Mouse (Mus musculus) brain, embryonic 14.5 days (tissue): ENCODE measurements around the gene Cwh43.

Experiments used
- CTCF ChIP-seq: fragments of 200-500 bp; IDR thresholded peaks from 2 replicates; pipeline ENCODE4 v1.5.1; 2012; ENCODE audit warnings: inconsistent platforms, mild to moderate bottlenecking, moderate library complexity, borderline replicate concordance; ENCODE audit not compliant: insufficient read depth, insufficient read length; ENCODE audit errors: extremely low read depth
- POLR2A ChIP-seq: fragments of 200-500 bp; IDR thresholded peaks from 2 replicates; pipeline ENCODE4 v1.6.1; 2012; ENCODE audit warnings: mild to moderate bottlenecking, inconsistent platforms, borderline replicate concordance; ENCODE audit not compliant: poor library complexity, insufficient read depth, insufficient read length, severe bottlenecking; ENCODE audit errors: extremely low read depth

DNA sequence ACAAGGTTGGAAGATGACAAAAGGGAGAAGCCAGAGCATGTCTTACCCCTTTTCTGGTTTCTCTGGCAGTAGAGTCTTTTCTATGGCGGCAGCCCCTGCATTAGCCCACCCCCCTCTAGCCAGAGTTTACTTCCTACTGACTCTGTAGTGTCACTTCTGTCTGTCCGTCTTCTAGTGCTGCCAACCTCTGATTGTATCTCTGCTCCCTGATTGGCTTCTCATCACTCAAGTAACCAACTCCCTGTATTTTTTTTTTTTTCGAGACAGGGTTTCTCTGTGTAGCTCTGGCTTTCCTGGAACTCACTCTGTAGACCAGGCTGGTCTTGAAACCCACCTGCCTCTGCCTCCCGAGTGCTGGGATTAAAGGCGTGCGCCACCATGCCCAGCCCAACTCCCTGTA, 26.9 kb downstream of the Cwh43 start:
- TF ChIP-seq POLR2A: no peak
- TF ChIP-seq CTCF: no peak
